Mouse (Mus musculus): ENCODE results near the gene Dennd5b. TPM values are rescaled to one million over a fixed set of nuclear protein-coding genes. Genes with fewer than 3 reads are reported as not detected.
"Not testable (repeated sequence)": the region's sequence is repeated elsewhere in the genome, so short reads cannot be mapped to it uniquely, and the experiment has no call there.

Gene Dennd5b
- total RNA-seq, 1 experiment from 2014 or later = 4.2 TPM

DNA sequence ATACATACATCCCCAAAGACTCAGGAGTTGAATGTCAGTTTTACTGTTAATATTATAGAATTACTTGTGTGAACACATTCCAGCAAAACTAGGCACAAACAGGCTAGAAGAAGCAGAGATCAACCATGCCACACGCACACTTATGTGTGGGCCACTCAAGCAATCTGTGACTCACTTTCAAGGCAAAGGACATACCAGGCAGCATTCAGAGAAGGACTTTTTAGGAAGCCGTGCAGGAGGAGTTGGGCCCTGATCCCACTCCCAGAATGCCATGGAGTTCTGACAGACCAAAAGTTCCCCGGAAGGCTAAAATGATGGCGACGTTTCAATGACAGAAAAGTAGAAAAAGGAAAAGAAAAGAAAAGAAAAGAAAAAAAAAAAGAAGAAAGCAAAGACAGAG is 69.3 kb downstream of the Dennd5b start:
- no peak for ATAC-seq (replicated peaks; ENCODE audit: low read depth, poor library complexity, severe bottlenecking)

DNA sequence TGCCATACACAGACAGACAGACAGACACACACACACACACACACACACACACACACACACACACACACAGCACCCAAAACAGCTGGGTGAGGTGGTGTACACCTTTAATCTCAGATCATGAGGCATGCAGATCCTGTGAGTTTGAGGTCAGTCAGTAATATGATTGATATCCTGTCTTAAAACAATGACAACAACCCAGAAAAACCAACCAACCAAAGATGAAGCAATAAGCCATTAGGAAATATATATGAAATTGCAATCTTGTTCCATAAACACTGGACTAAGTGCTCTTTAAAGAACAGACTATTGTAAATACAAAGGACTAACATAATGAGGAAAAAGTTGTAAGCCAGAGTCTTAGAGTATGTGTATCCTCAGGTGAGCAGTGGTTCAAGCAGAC is 70.1 kb downstream of the Dennd5b start:
- ATAC-seq (replicated peaks; ENCODE audit: low read depth, poor library complexity, severe bottlenecking) = no peak

DNA sequence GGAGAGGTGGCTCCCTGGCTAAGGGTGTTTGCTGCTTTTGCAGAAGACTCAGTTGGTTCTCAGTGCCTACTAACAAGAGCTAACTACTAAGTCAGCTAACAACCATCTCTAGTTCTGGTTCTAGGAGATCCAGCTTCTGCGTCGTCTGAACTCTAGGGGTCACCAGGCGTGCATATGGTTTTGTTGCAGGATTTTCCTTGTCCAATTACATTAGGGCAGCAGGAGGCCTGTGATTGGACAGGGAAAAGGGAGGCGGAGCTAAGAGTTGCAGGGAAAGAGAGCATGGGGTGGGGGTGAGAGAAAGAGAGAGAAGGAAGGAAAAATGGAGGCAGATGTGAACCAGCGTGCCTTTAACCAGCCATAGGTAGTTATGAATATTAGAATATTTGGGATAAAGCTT is 83.0 kb downstream of the Dennd5b start:
- ATAC-seq (replicated peaks; ENCODE audit: low read depth, poor library complexity, severe bottlenecking) = no peak

DNA sequence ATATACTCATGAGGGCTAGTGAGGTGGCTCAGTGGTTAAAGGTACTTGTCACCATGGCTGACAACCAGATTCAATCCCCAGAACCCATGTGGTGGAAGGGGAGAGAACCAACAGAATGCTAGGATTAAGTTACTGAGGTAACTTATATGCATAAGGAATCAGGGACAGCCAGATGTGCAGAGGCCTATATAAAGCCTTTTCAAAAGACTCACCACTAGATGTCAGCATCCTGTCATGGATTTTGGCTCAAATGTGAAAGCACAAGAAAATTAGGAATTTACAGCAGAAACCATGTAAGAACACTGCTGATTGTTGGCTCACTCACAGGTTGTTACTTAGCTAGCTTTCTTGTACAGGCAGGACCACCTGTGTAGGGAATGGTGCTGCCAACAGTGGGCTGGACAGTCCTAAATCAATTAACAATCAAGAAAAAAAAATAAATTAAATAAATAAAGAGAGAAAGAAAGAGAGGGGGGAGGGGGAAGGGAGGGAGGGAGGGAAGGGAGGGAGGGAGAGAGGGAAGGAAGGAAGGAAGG is 90.6 kb downstream of the Dennd5b start:
- peak; percentile 80 for ATAC-seq (replicated peaks; ENCODE audit: low read depth, poor library complexity, severe bottlenecking)

DNA sequence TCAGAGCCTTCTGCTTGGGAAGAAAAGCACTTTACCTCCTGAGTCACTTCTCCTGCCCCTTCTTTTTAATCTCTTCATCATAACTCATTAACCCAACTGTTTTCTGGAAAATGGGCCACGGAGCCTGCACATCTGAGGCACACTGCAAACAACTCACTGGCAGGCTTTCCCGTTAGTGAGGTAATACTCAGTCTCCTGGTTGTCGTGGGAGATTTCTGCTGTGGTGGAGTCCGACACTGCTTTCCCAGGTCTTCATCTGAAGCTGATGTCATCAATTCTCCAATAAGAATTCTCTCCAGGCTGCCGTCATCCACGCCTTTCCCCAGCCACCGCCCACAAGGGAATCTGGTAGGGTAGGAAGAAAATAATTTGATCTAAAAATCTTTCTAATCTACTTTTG is 96.5 kb downstream of the Dennd5b start:
- no peak for ATAC-seq (replicated peaks; ENCODE audit: low read depth, poor library complexity, severe bottlenecking)

DNA sequence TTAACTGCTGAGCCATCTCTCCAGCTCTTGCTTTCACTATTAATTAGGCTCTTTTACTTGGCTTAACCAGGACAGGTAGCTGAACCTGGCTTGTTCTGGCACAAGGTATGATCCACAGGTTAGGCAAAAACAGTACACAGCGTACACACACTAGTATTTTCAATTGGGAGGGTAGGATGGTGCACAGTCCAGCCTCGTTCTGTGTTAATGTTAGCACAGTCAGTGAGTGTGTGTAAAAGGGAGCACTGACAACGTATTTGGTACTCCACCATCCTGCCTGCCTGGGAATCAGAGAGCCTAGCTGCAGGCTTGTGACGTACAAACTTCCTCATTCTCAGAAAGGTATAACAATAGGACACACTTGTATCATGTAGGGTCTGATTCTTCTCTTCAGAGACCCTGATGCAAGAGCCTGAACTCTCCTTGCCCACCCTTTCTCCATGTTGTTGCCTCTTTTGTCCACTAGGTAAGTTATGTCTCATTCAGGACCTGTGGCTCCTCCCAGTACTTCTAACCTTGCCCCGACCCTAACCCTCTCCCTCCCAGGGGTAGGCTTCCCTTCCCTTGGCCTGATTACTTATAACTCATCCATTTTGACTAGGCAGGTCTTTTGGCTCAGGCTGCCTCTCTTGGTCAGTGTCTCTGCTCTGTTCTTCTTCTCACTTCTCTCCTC is 107.0 kb downstream of the Dennd5b start:
- ATAC-seq (replicated peaks; ENCODE audit: low read depth, poor library complexity, severe bottlenecking) = peak; percentile 65

DNA sequence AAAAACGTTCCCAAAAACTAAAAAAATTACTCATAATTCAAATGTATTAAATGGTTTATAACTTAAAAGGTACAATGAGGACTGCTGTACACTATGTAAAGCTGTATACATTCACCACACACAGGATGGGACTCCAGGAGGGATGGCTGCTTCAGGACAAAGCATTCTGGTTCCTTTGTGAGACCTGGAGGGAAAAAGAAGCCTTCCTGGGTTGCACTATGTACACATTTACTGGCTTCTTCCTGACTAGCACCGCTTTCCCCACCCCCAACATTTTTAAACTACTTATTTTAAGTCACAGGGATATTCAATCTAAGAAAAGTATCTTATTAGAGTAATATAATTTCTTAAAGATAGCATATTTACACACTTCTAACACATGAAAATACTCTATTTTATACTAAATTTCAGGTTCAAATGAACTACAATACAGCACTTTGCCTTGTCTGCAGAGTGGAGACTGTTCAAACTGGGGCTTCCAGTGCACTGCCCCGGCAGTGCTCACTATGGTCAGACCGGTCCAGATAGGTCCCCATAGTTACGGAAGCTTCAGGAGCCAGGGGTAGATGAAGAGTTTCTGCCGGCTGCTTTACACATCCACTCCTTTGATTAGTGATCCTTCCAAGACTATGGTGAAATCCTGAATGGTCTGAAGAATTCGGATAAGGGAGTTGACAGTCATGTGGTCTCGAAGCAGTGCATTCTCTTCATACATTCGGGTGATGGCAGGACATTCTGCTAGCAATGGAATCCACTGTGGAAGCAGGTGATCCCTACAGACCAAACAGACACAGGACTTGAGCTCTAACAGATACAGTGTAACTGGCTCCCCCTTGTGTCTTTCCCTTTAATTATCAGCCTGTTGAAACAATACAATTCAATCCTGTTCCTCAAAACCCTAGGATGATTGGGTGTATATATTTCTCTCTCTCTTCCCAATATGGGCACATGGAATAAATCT is 108.1 kb downstream of the Dennd5b start:
- ATAC-seq (replicated peaks; ENCODE audit: low read depth, poor library complexity, severe bottlenecking) = peak; percentile 72

DNA sequence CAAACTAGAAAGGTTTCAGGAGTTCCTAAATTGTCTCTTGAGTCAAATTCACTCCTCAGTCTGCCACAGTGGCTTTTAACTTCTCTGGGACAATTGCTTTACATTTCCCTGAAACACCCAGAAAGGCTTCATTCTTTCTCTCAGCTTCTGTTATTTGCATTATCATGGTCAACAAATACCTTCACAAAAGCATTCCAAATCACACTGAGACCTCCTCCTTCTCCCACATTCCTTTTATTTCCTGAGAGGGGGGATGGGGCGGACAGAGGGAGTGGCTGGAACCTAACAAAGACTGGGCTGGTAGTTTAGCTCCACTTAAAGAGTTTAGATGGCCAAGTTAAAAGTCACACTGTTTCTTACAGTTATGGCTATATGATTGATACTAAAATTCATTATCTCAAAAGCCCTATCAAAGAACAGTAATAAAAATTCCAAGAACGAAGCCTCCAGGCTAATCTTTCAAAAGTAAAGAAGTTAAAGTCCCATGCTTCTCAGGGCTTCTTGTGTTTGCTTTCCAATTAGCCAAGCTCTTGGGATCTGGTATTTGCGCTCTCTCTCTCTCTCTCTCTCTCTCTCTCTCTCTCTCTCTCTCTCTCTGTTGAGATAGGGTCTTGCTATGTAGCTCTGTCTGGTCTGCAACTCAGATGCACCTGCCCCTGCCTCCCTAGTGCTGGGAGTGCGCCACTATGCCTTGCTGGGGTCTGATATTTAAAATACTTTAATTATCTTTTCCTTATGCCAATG is 108.9 kb downstream of the Dennd5b start:
- ATAC-seq (replicated peaks; ENCODE audit: low read depth, poor library complexity, severe bottlenecking) = no peak

DNA sequence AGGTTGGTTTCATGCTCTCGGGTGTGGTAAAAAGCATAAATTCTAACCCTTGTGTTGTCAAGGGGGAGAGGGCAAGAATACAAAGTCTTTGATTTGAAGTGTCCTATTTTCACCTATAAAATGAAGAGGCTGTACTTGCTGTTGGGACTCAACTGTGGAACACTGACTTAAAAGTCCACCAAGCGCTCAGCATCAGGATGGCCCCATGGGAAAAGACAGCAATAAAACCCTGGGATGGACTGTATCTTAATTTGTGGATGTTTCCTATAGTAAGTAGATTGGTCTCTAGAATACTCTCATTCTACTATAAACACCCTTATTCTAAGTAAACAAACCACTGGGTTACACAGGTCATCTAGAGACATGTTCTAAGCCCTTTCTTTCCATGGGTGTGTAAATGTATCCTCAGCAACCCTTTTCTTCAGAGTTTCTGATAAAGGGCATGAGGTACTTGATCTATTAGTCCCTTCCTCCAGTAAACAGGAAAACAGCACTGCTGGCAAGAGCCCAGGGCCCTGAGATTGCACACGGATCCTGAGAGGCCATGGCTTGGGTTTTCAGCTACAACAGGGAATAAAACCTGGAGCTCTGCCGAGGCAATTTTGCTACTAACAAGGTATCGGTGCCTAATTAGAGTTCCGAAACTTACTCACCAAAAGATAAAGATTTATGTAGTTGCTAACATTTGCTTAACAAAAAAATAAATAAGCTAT is 109.7 kb downstream of the Dennd5b start:
- ATAC-seq (replicated peaks; ENCODE audit: low read depth, poor library complexity, severe bottlenecking) = no peak

DNA sequence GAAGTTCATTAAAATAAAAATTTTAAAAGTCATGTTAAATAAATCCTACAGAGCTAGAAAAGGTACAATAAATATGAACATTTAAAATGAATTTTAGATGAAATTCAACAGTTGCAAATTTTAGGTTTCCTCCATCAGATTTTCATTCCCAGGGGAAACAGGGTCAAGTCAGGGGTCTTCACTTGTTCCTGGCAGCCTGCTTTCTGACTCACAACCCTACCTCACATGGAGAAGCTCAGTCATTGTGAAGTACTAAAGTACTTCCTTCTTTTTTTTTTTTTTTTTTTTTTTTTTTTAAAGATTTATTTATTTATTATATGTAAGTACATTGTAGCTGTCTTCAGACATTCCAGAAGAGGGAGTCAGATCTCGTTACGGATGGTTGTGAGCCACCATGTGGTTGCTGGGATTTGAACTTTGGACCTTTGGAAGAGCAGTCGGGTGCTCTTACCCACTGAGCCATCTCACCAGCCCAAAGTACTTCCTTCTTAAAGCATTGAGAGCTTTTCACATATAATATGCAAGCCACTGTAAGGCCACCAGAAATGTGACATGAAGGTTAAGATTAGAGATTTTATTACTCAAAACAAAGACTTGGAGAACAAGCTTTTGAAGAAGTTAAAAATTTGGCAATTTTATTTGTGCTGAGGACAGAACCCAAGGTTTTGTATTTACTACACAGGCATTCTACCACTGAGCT is 111.5 kb downstream of the Dennd5b start:
- not testable (repeated sequence) for ATAC-seq (replicated peaks; ENCODE audit: low read depth, poor library complexity, severe bottlenecking)

DNA sequence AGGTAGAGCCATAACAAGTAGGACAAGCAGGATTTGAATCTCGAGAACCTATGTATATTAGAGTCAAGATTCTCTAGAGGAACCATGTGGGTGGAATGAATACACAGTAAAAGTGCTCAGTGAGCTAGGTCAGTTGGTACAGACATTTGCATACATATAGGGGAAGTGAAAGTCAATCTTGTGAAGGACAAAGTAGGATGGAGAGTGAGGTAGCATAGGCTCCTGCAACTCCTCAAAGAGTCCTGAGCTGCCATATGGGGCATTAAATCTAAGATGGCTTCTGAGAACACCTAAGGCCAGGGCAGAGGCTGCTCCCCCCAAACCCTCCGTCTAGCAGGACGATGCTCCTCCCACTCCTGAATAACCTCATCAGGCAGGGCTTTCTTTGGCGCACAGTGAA is 115.5 kb downstream of the Dennd5b start:
- ATAC-seq (replicated peaks; ENCODE audit: low read depth, poor library complexity, severe bottlenecking) = peak; percentile 96

DNA sequence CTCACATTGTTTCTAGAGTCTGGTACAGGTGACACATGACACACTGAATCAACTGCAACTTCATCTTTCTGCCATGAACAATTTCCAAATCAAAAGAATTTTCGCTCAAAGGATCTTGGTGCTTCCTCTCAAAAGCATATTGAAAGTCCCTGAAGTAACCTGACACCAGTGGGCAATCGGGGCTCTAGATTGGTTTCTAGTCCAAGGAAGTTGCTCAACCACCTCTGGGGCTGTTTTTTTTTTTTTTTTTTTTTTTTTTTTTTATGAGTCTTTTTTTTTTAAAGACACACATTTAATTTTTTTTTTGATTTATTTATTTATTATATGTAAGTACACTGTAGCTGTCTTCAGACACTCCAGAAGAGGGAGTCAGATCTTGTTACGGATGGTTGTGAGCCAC is 121.0 kb downstream of the Dennd5b start:
- peak; percentile 88 for ATAC-seq (replicated peaks; ENCODE audit: low read depth, poor library complexity, severe bottlenecking)

DNA sequence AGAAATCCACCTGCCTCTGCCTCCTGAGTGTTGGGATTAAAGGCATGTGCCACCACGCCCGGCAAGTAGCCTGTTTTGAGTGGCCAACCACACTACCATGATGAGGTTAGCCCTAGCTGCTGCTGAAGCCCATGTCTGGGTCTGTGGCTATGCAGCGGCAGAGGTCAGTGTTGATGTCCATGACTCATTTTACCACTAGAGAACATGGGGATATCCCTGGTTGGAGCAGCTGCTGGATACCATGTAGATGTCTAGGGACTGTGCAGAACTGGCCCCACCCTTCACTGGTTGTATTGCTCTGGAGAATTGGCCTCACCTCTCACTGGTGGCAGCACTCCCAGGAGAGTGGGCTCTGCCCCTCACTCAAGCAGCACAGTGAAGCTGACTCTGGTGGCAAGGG is 126.4 kb downstream of the Dennd5b start:
- ATAC-seq (replicated peaks; ENCODE audit: low read depth, poor library complexity, severe bottlenecking) = no peak

DNA sequence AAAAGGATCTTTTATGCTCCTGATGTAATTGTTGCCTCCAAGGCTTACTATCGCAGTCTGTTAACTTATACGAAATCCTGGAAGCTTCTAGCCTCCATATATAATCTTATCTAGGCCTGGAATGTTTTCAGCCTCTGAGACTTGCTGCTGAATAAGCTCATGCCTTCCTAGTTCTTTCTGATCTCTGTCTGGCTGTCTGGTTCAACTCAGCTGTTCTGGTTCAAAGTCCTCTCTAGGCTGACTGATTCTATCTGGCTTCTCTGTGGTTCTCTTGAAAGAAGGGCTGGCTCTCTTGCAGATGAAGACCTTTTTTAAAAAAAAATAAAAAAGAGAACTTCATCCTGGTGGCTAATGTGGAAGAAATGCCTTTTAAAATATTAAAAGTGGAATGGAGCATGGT is 128.6 kb downstream of the Dennd5b start:
- ATAC-seq (replicated peaks; ENCODE audit: low read depth, poor library complexity, severe bottlenecking) = no peak

DNA sequence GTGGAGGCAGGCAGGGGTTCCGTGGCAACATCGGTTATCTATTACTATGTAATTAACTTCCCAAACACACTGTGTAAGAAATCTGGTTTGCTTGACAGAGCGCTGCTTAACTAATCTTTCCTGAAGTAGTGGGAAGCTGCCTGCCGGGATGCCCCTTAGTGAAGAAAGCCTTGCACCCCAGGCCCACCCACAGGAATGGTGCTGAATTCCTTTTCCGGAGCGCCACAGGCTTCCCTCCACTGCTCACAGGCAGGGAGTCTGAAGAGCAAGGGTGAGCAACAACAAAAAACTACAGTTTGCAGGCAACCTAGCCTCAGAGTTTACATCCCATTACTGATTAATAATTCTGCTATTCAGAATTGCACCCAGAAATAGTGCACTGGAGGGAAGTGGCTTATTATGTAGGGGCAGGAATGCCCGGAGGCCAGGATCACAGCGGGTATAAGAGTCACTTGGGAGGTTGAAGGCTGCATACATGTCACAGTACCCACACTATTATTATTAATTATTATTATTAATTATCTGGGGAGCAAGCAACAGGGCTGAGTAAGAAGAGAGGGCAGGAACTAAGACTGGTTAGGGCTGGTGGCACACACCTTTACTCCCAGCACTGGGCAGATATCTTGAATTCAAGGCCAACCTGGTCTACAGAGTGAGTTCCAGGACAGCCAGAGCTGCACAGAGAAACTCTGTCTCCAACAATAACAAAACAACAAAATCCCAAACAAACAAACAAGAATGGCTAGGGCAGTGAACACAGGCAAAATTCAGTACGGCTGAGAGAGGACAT is 129.2 kb downstream of the Dennd5b start:
- ATAC-seq (replicated peaks; ENCODE audit: low read depth, poor library complexity, severe bottlenecking) = no peak

DNA sequence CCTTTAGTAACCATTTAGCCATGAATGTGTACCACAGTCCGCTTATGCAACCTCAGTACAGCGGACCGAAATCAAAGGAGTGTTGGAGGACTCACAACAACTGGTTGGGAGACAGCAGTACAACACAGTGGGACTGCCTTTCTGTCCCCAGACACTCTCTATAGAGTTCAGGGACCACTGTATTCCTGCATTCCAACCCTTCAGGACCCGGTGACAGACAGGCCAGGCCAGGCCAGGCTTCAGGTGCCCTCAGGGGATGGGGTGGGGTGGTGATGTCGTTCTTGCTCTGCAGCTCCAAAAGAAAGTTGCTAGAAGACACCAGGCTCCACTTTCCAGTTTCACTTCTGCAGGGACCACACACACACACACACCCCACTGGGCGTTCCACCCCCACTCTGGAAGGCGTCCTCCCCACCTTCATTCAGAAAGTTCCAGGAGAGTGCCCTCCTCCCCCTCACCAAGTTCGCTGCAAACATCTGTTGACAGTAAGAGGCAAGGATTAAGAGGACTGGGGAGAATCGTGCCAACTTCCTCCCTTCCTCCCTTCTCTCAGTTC is 130.0 kb downstream of the Dennd5b start:
- peak; percentile 58 for ATAC-seq (replicated peaks; ENCODE audit: low read depth, poor library complexity, severe bottlenecking)

DNA sequence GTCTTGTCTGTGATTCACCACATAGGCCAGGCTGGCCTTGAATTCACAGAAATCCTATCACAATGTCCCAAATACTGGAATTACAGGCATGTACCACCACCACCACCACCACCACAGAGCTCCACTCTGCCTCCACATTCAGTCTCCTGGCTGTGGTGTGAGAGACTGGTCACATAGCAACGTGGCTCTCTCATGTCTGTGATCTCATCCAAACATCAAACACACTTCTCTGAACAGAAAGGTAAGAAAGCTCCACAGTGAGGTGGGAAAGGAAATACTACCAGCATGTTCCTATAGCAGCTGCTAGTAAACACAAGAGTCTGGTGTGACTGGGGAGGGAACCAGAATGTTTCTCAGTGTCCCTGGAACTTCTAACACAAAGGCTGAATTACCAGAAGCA is 140.2 kb downstream of the Dennd5b start:
- no peak for ATAC-seq (replicated peaks; ENCODE audit: low read depth, poor library complexity, severe bottlenecking)

DNA sequence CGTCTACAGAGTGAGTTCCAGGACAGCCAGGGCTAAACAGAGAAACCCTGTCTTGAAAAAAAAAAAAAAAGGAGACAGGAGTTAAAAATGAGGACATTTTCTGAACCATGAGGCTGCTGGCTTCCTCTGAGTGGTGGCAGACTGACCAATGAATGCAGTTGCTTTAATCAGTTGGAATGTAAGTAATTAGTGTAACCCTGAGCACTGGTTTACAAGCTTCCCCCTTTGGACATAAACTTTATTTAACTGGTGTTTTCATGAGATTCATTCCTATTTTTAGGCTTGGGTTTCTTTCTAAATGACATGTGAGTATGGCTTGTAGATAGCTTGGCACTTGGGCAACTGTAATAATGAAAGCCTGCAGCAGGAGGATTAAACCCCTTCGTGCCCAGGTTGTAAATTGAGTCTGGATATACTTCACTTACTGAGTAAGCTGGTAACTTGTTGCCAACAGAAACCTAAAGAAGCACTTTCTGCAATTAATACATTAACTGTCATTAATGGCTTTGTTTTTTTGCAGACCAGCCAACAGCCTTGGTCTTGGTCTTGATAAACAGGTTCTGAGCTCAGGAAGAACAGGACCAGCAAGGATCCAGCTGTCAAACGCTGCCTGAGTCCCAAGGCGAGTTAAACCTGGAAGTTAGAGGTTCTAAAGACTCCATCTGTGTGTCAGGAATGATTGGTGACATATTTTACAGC is 141.8 kb downstream of the Dennd5b start:
- no peak for ATAC-seq (replicated peaks; ENCODE audit: low read depth, poor library complexity, severe bottlenecking)

All from common myeloid progenitor, adult 5-6 weeks (primary cell).